Mouse (Mus musculus) ES-E14 (cell line): Measurements from ENCODE around the gene Bhlha15.

Experiments used
- CHD2 ChIP-seq: IDR thresholded peaks from 2 replicates; pipeline ENCODE4 v1.6.1; 2014; ENCODE audit warnings: mild to moderate bottlenecking, low read depth, low read length, inconsistent platforms
- HCFC1 ChIP-seq: IDR thresholded peaks from 2 replicates; pipeline ENCODE4 v1.6.1; 2012; ENCODE audit warnings: low read length, inconsistent platforms, borderline replicate concordance; ENCODE audit not compliant: insufficient read depth
- MAFK ChIP-seq: IDR thresholded peaks from 2 replicates; pipeline ENCODE4 v1.6.1; 2014; ENCODE audit warnings: mild to moderate bottlenecking, low read depth, low read length, inconsistent platforms; ENCODE audit not compliant: insufficient read depth
- ZC3H11A ChIP-seq: IDR thresholded peaks from 2 replicates; pipeline ENCODE4 v1.6.1; 2012; ENCODE audit warnings: low read depth, mild to moderate bottlenecking, inconsistent platforms, low read length, borderline replicate concordance

- TF ChIP-seq ZC3H11A (no peak), CHD2 (no peak), MAFK (0 out of 2 replicates have a peak, but pooled peaks have one; percentile 32), HCFC1 (no peak)
These were observed 12.3 kb downstream of the Bhlha15 start for GRCm38 (mm10) chr5:144202430-144202829.
